Mouse (Mus musculus) liver, embryonic 15.5 days (tissue): ENCODE results near the gene Rhog. TPM values are rescaled to one million over a fixed set of nuclear protein-coding genes. Genes with fewer than 3 reads are reported as not detected.

Experiments used
- ATAC-seq: fragments of 200-750 bp; cut with Nextera tagmentation; 2 replicates; pipeline ENCODE4 v1.8.0; 2017; ENCODE audit warnings: moderate number of reproducible peaks, mild to moderate bottlenecking, moderate library complexity; ENCODE audit not compliant: insufficient read depth
- H3K27ac ChIP-seq: fragments of 300-500 bp; sonication (generic); replicated peaks from 2 replicates; pipeline ENCODE4 v1.5.1; 2015; ENCODE audit warnings: mild to moderate bottlenecking, inconsistent platforms
- H3K27me3 ChIP-seq: fragments of 300-500 bp; sonication (generic); 2 replicates; pipeline ENCODE4 v1.6.1; 2015; ENCODE audit warnings: mild to moderate bottlenecking, inconsistent platforms
- H3K36me3 ChIP-seq: fragments of 300-500 bp; sonication (generic); replicated peaks from 2 replicates; pipeline ENCODE4 v1.6.1; 2015; ENCODE audit warnings: moderate library complexity, mild to moderate bottlenecking, inconsistent platforms
- H3K4me1 ChIP-seq: fragments of 300-500 bp; sonication (generic); replicated peaks from 2 replicates; pipeline ENCODE4 v1.6.1; 2015; ENCODE audit warnings: inconsistent platforms
- H3K4me2 ChIP-seq: fragments of 300-500 bp; sonication (generic); 2 replicates; pipeline ENCODE4 v1.6.1; 2015; ENCODE audit warnings: moderate library complexity, mild to moderate bottlenecking, inconsistent platforms
- H3K4me3 ChIP-seq: fragments of 300-500 bp; sonication (generic); replicated peaks from 2 replicates; pipeline ENCODE4 v1.5.1; 2015; ENCODE audit warnings: mild to moderate bottlenecking, inconsistent platforms
- H3K9ac ChIP-seq: fragments of 300-500 bp; sonication (generic); 2 replicates; pipeline ENCODE4 v1.6.1; 2015; ENCODE audit warnings: moderate library complexity, mild to moderate bottlenecking, inconsistent platforms
- H3K9me3 ChIP-seq: fragments of 300-500 bp; sonication (generic); replicated peaks from 2 replicates; pipeline ENCODE4 v1.6.1; 2016; ENCODE audit warnings: inconsistent platforms
- WGBS: fragments of 180-500 bp; shearing (Covaris S2); methylation state at CpG from one replicate; pipeline ENCODE4 v1.1.7; 2015; ENCODE audit warnings: mixed read lengths; ENCODE audit not compliant: insufficient replicate concordance; 5-methylcytosine and 5-hydroxymethylcytosine counted together
- polyA plus RNA-seq: library from polyadenylated mRNA; unstranded; fragments of >200 nt; fragmentation: Nextera tagmentation; extraction: Ambion mirVana; gene quantifications from 2 replicates; pipeline ENCODE4 v1.2.1, GENCODE M21; 2015

Rhog gene
- polyA plus RNA-seq, 1 experiment from 2014 or later = 57.4 TPM

DNA sequence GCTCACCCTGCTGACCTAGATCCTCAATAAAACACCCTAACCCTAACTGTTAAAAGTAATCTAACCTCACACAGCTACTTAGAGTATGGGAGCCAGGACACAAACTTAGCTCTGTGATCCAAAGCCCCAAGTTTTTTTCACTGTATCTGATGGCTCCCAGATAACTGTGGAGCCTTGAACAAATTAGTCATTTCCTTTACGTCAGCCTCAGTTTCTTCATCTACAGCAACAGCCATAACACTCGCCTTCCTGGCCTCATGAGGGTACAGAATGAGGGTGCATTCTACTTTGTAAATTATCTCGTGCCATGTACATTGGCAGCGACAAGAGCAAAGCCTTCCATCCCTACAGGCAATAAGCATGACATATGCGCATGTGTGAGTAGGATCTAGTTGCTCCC is 13.5 kb downstream of the Rhog start:
- Histone ChIP-seq H3K36me3 (peaks cover 64% of the 10 kb centered on the region), H3K27me3 (no peaks in the 10 kb centered on the region), H3K9ac (no peak overlapping the region), H3K9me3 (no peaks in the 10 kb centered on the region), H3K27ac (peak overlapping the region; percentile 49), H3K4me1 (peaks cover 57% of the 10 kb centered on the region), H3K4me3 (no peak overlapping the region), H3K4me2 (no peak overlapping the region)
- ATAC-seq = no peak
- WGBS = 42% methylated on average over 5 of the region's 5 CpGs

GRCm38 (mm10) chr7:102239591-102239990 is 16.3 kb downstream of the Rhog start:
- no peaks in the 10 kb centered on the region for H3K27me3 ChIP-seq
- no peak overlapping the region for H3K27ac ChIP-seq
- H3K36me3 ChIP-seq = peaks cover 81% of the 10 kb centered on the region
- H3K4me3 ChIP-seq = no peak overlapping the region
- ATAC-seq = no peak
- no peaks in the 10 kb centered on the region for H3K9me3 ChIP-seq
- H3K4me2 ChIP-seq = no peak overlapping the region
- peaks cover 29% of the 10 kb centered on the region for H3K4me1 ChIP-seq
- WGBS = 84% methylated on average over 16 of the region's 16 CpGs
- H3K9ac ChIP-seq = no peak overlapping the region

DNA sequence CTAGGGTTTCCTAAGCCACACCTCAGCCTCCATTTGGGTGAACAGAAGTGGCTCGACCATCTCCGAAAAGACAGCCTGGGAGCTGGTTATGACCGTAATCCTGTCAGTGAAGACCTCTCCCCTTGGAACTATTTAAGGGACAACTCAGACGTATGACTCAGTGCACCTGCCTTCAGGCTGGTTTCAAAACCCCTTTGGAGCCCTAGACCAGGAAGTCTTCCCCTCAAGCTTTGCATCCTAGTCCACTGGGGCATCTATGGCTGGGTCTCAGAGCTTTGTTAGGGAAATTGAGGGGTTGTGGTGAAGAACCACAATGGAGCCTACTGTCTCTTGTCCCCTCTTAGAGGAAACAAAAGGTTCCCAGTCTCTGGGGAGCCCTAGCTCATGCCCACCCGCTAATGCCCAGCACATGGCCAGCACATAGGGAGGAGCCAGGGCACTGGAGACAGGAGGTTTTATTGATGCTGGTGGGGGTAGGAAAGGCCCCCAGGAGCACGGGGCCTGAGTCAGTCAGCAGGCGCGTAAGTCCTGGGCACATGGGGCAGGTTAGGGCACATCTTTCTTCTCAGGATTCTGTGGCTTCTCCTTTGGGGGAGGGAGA is 17.1 kb downstream of the Rhog start:
- ATAC-seq = no peak
- H3K36me3 ChIP-seq = peaks cover 74% of the 10 kb centered on the region
- no peak overlapping the region for H3K9ac ChIP-seq
- H3K4me3 ChIP-seq = no peak overlapping the region
- no peaks in the 10 kb centered on the region for H3K9me3 ChIP-seq
- H3K4me1 ChIP-seq = peaks cover 21% of the 10 kb centered on the region
- no peak overlapping the region for H3K4me2 ChIP-seq
- no peak overlapping the region for H3K27ac ChIP-seq
- 77% methylated on average over 8 of the region's 8 CpGs for WGBS
- H3K27me3 ChIP-seq = no peaks in the 10 kb centered on the region

GRCm38 (mm10) chr7:102233059-102233458 is 22.8 kb downstream of the Rhog start:
- ATAC-seq = no peak
- H3K27ac ChIP-seq = no peak overlapping the region
- H3K27me3 ChIP-seq = no peaks in the 10 kb centered on the region
- H3K9me3 ChIP-seq = no peaks in the 10 kb centered on the region
- H3K4me2 ChIP-seq = no peak overlapping the region
- WGBS = 38% methylated on average over 4 of the region's 4 CpGs
- no peak overlapping the region for H3K9ac ChIP-seq
- H3K4me1 ChIP-seq = peaks cover 4% of the 10 kb centered on the region; the same call in 1 of the 2 replicates
- no peak overlapping the region for H3K4me3 ChIP-seq
- H3K36me3 ChIP-seq = peaks cover 27% of the 10 kb centered on the region

- Histone ChIP-seq H3K4me2 (no peak overlapping the region), H3K4me1 (peaks cover 4% of the 10 kb centered on the region; the same call in 1 of the 2 replicates), H3K9me3 (no peaks in the 10 kb centered on the region), H3K27me3 (no peaks in the 10 kb centered on the region), H3K27ac (no peak overlapping the region), H3K36me3 (0 out of 2 replicates have a peak, but pooled peaks cover 6% of the 10 kb centered on the region), H3K4me3 (no peak overlapping the region), H3K9ac (no peak overlapping the region)
- 84% methylated on average over 6 of the region's 6 CpGs for WGBS
- no peak for ATAC-seq
These were observed 26.0 kb downstream of the Rhog start for GRCm38 (mm10) chr7:102229814-102230213.

- H3K27me3 ChIP-seq = no peaks in the 10 kb centered on the region
- WGBS = 70% methylated on average over 4 of the region's 4 CpGs
- ATAC-seq = no peak
These were observed 27.7 kb downstream of the Rhog start for GRCm38 (mm10) chr7:102228049-102228670.

GRCm38 (mm10) chr7:102226051-102226450 is 29.8 kb downstream of the Rhog start:
- no peak for ATAC-seq
- Histone ChIP-seq H3K27ac (no peak overlapping the region), H3K9ac (no peak overlapping the region), H3K9me3 (no peaks in the 10 kb centered on the region), H3K4me3 (no peak overlapping the region), H3K36me3 (0 out of 2 replicates have a peak, but pooled peaks cover 6% of the 10 kb centered on the region), H3K4me1 (peaks cover 24% of the 10 kb centered on the region), H3K27me3 (no peaks in the 10 kb centered on the region), H3K4me2 (no peak overlapping the region)
- WGBS = 72% methylated on average over 6 of the region's 6 CpGs

More at GRCm38 (mm10) chr7:102228049-102228670, 27.7 kb downstream of the Rhog start:
- Histone ChIP-seq H3K27ac (no peak overlapping the region), H3K4me1 (peaks cover 15% of the 10 kb centered on the region), H3K9ac (no peak overlapping the region), H3K36me3 (0 out of 2 replicates have a peak, but pooled peaks cover 6% of the 10 kb centered on the region), H3K4me3 (no peak overlapping the region), H3K4me2 (no peak overlapping the region), H3K9me3 (no peaks in the 10 kb centered on the region)

DNA sequence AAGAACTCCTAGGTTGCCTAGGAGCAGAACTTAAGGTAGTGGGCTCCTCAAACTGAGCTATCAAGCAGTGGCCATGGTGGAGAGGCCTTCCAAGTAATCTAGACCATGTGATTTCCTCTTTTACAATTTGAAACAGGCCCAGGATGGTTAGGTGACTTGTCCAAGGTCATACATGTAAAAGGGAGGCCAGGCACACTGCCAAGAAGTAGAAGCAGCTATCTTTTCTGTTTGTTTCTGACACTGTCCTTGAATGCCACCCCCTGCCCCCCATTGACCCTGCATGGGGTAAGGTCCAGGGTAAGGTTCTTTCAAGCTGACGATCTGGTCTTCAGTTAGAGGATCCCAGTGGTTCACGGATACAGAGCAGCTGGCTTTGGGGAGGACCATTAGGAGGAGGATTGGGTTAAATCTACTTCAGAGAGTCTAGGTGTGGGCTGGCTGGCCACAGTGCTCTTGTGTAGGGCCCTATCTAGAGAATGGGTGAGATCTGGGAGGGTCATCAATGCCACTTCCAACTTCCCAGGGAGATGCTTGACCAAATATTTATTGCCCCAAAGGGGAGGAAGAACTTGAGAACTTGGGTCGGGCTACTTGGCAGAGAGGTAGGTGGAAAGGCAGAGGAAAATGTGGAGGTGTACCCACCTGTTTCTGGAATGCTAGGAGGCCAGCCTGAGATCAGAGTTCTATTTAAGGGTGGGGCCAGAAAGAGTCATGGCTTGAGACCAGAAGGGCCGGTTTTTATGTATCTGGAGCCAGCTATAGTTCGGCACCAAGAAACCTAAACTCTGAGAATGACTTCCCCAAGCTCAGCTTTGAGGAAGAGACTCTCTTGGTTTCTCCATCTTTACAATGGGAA is 31.7 kb downstream of the Rhog start:
- no peaks in the 10 kb centered on the region for H3K27me3 ChIP-seq
- no peak overlapping the region for H3K27ac ChIP-seq
- no peak for ATAC-seq

DNA sequence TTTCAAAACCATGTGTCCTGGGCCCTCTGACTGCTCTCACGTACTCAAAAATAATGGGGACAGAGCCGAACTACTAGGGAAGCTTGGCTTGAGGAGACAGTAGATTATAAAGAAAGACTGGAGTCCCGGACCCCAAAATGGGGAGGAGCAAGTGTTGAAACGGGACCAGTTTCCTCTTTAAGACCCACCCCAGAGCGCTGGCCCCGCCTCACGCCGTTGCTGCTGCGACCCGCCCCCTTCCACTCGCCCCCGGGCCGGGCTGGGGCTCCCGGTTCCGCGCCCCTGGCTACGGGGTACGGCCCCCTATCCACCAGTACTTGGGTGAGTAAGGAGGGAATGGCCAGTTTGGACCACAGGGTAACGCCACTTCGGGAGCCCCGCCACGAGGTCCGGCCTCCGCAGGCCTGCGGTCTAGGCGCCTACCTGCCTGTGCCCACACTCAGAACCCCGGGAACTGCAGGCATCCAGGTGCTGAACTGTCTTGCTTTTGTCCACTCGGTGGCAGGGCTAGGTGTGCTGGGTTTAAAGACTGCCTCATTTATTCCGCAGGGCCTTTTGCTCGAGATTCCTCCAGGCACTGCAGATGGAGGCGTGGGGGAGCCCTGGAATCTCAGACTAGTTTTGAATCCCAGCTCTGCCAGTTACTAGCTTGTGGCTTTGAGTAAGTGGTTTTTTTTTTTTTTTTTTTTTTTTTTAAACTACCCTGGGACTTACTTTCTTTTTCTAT is 32.9 kb downstream of the Rhog start:
- Histone ChIP-seq H3K27ac (peak overlapping the region; percentile 46), H3K9ac (peak overlapping the region; percentile 46), H3K36me3 (0 out of 2 replicates have a peak, but pooled peaks cover 1% of the 10 kb centered on the region), H3K4me2 (peak overlapping the region; percentile 84), H3K27me3 (no peaks in the 10 kb centered on the region), H3K9me3 (no peaks in the 10 kb centered on the region), H3K4me3 (peak overlapping the region; percentile 64), H3K4me1 (peaks cover 24% of the 10 kb centered on the region)
- 3% methylated on average over 31 of the region's 31 CpGs for WGBS
- ATAC-seq = peak; percentile 78

More for the DNA sequence above, 31.7 kb downstream of the Rhog start:
- Histone ChIP-seq H3K9ac (no peak overlapping the region), H3K36me3 (0 out of 2 replicates have a peak, but pooled peaks cover 6% of the 10 kb centered on the region), H3K4me1 (peaks cover 24% of the 10 kb centered on the region), H3K4me3 (no peak overlapping the region), H3K4me2 (peak overlapping the region; percentile 84), H3K9me3 (no peaks in the 10 kb centered on the region)
- 63% methylated on average over 5 of the region's 5 CpGs for WGBS

DNA sequence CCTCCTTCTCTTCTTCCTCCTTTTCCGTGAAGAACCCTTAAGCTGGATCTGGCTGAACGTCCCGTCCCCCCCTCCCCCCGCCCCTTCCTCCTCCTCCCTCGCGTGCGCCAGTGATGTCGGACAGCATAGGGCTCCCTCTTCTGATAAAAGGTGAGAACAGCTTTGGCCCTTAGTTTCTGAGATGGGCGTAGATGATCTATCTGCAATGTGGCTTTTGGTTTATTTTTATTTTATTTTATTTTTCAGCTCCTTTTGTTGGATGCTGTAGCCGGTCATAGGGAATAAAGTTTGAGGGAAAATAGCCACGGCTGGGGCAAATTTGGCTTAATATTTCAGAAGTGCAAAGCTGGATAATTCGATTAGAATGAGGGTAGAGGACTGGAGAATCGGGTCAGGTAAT is 33.5 kb downstream of the Rhog start:
- peak overlapping the region; percentile 84 for H3K4me2 ChIP-seq
- no peaks in the 10 kb centered on the region for H3K36me3 ChIP-seq
- H3K4me3 ChIP-seq = peak overlapping the region; percentile 64
- H3K9me3 ChIP-seq = no peaks in the 10 kb centered on the region
- peak overlapping the region; percentile 46 for H3K27ac ChIP-seq
- H3K27me3 ChIP-seq = no peaks in the 10 kb centered on the region
- under 1% methylated on average over 10 of the region's 13 CpGs for WGBS
- H3K4me1 ChIP-seq = peaks cover 24% of the 10 kb centered on the region
- peak overlapping the region; percentile 46; the same call in 1 of the 2 replicates for H3K9ac ChIP-seq
- ATAC-seq = peak; percentile 58
